ENCODE assay signal across 8 mouse cellular contexts in the genomic region with DNA sequence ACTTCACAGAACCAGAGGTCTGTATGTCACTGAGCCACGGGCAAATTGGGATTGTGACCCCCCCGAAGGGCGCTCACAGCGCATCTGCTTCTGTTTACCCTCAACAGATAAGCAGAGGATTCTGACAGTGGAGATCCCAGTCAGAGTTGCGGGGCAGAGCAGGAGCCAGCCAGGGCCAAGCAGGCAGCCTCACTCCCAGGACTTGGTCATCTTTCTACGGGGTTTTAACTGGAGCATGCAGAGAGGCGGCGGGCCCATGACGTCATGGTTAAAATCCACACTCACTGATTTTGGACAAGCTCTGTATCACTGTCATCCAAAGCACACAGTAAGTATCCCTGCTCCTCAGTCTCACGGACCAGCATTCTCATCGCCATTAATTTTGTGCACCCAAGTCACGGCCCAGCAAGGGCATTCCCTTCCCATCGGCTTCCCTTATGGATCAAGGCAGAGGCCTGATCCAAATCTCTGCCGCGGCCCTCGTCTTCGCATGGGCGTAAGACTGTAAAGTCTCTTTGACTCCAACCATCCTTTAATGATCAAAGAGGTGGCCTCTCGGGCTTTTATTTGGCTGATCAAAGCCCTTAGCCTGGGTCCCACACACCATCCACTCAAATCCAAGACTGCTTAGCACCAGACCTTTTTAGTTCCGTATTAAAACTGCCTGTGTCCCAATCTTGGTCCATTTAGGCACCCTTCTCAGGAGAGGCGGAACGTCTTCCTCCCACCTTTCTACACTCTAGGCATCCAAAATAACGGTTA. TPM values are rescaled to one million over a fixed set of nuclear protein-coding genes. Genes with fewer than 3 reads are reported as not detected.
A peak's percentile ranks its signal among the peaks of the same experiment; 100 is the strongest.
DNase-seq lines count a peak whose midpoint lies in the region; ATAC-seq and TF ChIP-seq lines count a peak whose summit lies in the region.

No protein-coding gene starts in this region.

- H3K4me3 ChIP-seq in lung, postnatal 0 days (ENCODE audit: low read depth, low read length), result peak overlapping the region; percentile 55
- H3K4me3 ChIP-seq in embryonic facial prominence, embryonic 12.5 days, result peak overlapping the region; percentile 65
- peak overlapping the region; percentile 56 for H3K4me3 ChIP-seq in intestine, embryonic 14.5 days (ENCODE audit: low read depth, low read length)
- H3K4me3 ChIP-seq in neural tube, embryonic 11.5 days (ENCODE audit: low read depth, low read length), result peak overlapping the region; percentile 57

- no peak for TF ChIP-seq EP300 in lung, postnatal 0 days (IDR thresholded peaks at IDR 0.05)

- peak overlapping the region; percentile 73 for H3K9ac ChIP-seq in lung, postnatal 0 days (replicated peaks; ENCODE audit: low read depth)
- peak overlapping the region; percentile 80 for H3K9ac ChIP-seq in embryonic facial prominence, embryonic 12.5 days
- peak overlapping the region; percentile 74 for H3K9ac ChIP-seq in intestine, embryonic 14.5 days (ENCODE audit: low read length)
- H3K9ac ChIP-seq in neural tube, embryonic 11.5 days (ENCODE audit: low read length), result peak overlapping the region; percentile 74

- no peak for DNase-seq in lung, postnatal 0 days (ENCODE audit: low spot score)
- DNase-seq in lung, postnatal 10 days, result no peak
- DNase-seq in intestine, embryonic 14.5 days (ENCODE audit: low spot score), result peak; percentile 72
- no peak for DNase-seq in neural tube, embryonic 11.5 days (ENCODE audit: low spot score)
- DNase-seq in cerebellum, postnatal 14 days, result no peak
- no peak for DNase-seq in left cerebral cortex, postnatal 36 days (ENCODE audit: low spot score in 2 of 2)

- TF ChIP-seq CTCF in lung, postnatal 0 days (IDR thresholded peaks at IDR 0.05), result no peak

- peak overlapping the region; percentile 95 for H3K4me2 ChIP-seq in lung, postnatal 0 days (replicated peaks; ENCODE audit: low read depth, low read length)
- H3K4me2 ChIP-seq in embryonic facial prominence, embryonic 12.5 days (replicated peaks), result peak overlapping the region; percentile 87
- H3K4me2 ChIP-seq in intestine, embryonic 14.5 days (ENCODE audit: low read length), result peak overlapping the region; percentile 93
- peak overlapping the region; percentile 88 for H3K4me2 ChIP-seq in neural tube, embryonic 11.5 days (ENCODE audit: low read depth)

- peaks cover 9% of the 10 kb centered on the region; the same call in 1 of the 2 replicates for H3K4me1 ChIP-seq in lung, postnatal 0 days (ENCODE audit: insufficient read depth, low read depth, low read length)
- H3K4me1 ChIP-seq in embryonic facial prominence, embryonic 12.5 days, result peaks cover 16% of the 10 kb centered on the region
- H3K4me1 ChIP-seq in intestine, embryonic 14.5 days (replicated peaks; ENCODE audit: control insufficient read depth, insufficient read depth, low read length), result peaks cover 10% of the 10 kb centered on the region
- 0 out of 2 replicates have a peak, but pooled peaks cover 2% of the 10 kb centered on the region for H3K4me1 ChIP-seq in neural tube, embryonic 11.5 days (ENCODE audit: control insufficient read depth, insufficient read depth, low read length)

- no peak overlapping the region for H3K27ac ChIP-seq in lung, postnatal 0 days (ENCODE audit: low read length)
- peak overlapping the region; percentile 83 for H3K27ac ChIP-seq in embryonic facial prominence, embryonic 12.5 days
- peak overlapping the region; percentile 80; the same call in 1 of the 2 replicates for H3K27ac ChIP-seq in intestine, embryonic 14.5 days (ENCODE audit: low read depth)
- no peak overlapping the region for H3K27ac ChIP-seq in neural tube, embryonic 11.5 days (ENCODE audit: low read depth, low read length)

- no peaks in the 10 kb centered on the region for H3K36me3 ChIP-seq in lung, postnatal 0 days (ENCODE audit: insufficient read depth, low read length)
- no peaks in the 10 kb centered on the region for H3K36me3 ChIP-seq in embryonic facial prominence, embryonic 12.5 days
- H3K36me3 ChIP-seq in intestine, embryonic 14.5 days (ENCODE audit: control insufficient read depth, insufficient read depth, low read length), result no peaks in the 10 kb centered on the region
- H3K36me3 ChIP-seq in neural tube, embryonic 11.5 days (ENCODE audit: control insufficient read depth, insufficient read depth, low read length), result no peaks in the 10 kb centered on the region

- H3K9me3 ChIP-seq in lung, postnatal 0 days (ENCODE audit: low read length), result no peaks in the 10 kb centered on the region
- H3K9me3 ChIP-seq in embryonic facial prominence, embryonic 12.5 days, result no peaks in the 10 kb centered on the region
- H3K9me3 ChIP-seq in intestine, embryonic 14.5 days (ENCODE audit: control insufficient read depth, low read length), result no peaks in the 10 kb centered on the region
- no peaks in the 10 kb centered on the region for H3K9me3 ChIP-seq in neural tube, embryonic 11.5 days (ENCODE audit: control insufficient read depth, low read length)

- H3K27me3 ChIP-seq in lung, postnatal 0 days (replicated peaks; ENCODE audit: insufficient read depth, low read length), result no peaks in the 10 kb centered on the region
- no peaks in the 10 kb centered on the region for H3K27me3 ChIP-seq in embryonic facial prominence, embryonic 12.5 days
- no peaks in the 10 kb centered on the region for H3K27me3 ChIP-seq in intestine, embryonic 14.5 days (replicated peaks; ENCODE audit: control insufficient read depth, insufficient read depth, low read length)
- H3K27me3 ChIP-seq in neural tube, embryonic 11.5 days (ENCODE audit: control insufficient read depth, insufficient read depth, low read length), result no peaks in the 10 kb centered on the region

- 42% methylated on average over 23 of the region's 23 CpGs for WGBS in lung, postnatal 0 days
- WGBS in embryonic facial prominence, embryonic 12.5 days, result 36% methylated on average over 23 of the region's 23 CpGs
- 29% methylated on average over 23 of the region's 23 CpGs for whole genome bisulfite sequencing in intestine, embryonic 14.5 days
- 30% methylated on average over 23 of the region's 23 CpGs for WGBS in neural tube, embryonic 11.5 days

- ATAC-seq in lung, postnatal 0 days, result no peak
- no peak for ATAC-seq in embryonic facial prominence, embryonic 12.5 days (ENCODE audit: insufficient number of reproducible peaks, insufficient read depth, low FRiP score, low TSS enrichment)
- no peak for ATAC-seq in intestine, embryonic 14.5 days (replicated peaks; ENCODE audit: low FRiP score, low TSS enrichment, low read depth)
- ATAC-seq in neural tube, embryonic 11.5 days (ENCODE audit: insufficient read depth, low FRiP score, low TSS enrichment), result 0 out of 2 replicates have a peak, but pooled peaks have one; percentile 7
- no peak for ATAC-seq in activated CD4-positive, CD25-positive, alpha-beta regulatory T cell, adult 4 months

- intact Hi-C loops in left cerebral cortex, postnatal 36 days (cut with DNase I), result no loop called here

RNA-seq across cellular contexts. Expression of a gene that starts 1.5 kb away (rescaled TPM):
- polyA plus RNA-seq in lung, postnatal 0 days (2015; fragmentation: Nextera tagmentation; extraction: Ambion mirVana), result 65.0 and 74.8 TPM in 2 replicates
- polyA plus RNA-seq in embryonic facial prominence, embryonic 12.5 days (2016; fragmentation: Nextera tagmentation; extraction: Ambion mirVana), result 79.6 and 82.0 TPM in 2 replicates
- polyA plus RNA-seq in intestine, embryonic 14.5 days (2014; fragmentation: Nextera tagmentation; extraction: Ambion mirVana), result 96.5 and 101 TPM in 2 replicates
- polyA plus RNA-seq in neural tube, embryonic 11.5 days (2014; fragmentation: Nextera tagmentation; extraction: Ambion mirVana), result 57.0 and 57.2 TPM in 2 replicates
- polyA plus RNA-seq in activated CD4-positive, CD25-positive, alpha-beta regulatory T cell, adult 4 months (2017; shearing (Covaris generic)), result 100 to 1,000 TPM in 1 of 2 experiments, 10 to 100 TPM in 1; 90.6 to 114 TPM
- 1 to 10 TPM; 3.8 to 4.0 TPM for total RNA-seq in left cerebral cortex, postnatal 36 days (2021)

RNA-seq across cellular contexts. Expression of a gene that starts 49.2 kb away (rescaled TPM):
- polyA plus RNA-seq in lung, postnatal 0 days (2015; fragmentation: Nextera tagmentation; extraction: Ambion mirVana), result 85.5 and 88.8 TPM in 2 replicates
- polyA plus RNA-seq in embryonic facial prominence, embryonic 12.5 days (2016; fragmentation: Nextera tagmentation; extraction: Ambion mirVana), result 29.1 and 31.8 TPM in 2 replicates
- polyA plus RNA-seq in intestine, embryonic 14.5 days (2014; fragmentation: Nextera tagmentation; extraction: Ambion mirVana), result 61.4 and 61.5 TPM in 2 replicates
- 24.1 and 25.7 TPM in 2 replicates for polyA plus RNA-seq in neural tube, embryonic 11.5 days (2014; fragmentation: Nextera tagmentation; extraction: Ambion mirVana)
- polyA plus RNA-seq in activated CD4-positive, CD25-positive, alpha-beta regulatory T cell, adult 4 months (2017; shearing (Covaris generic)), result 10 to 100 TPM; 77.1 to 88.5 TPM
- 10 to 100 TPM; 19.0 to 21.5 TPM for total RNA-seq in left cerebral cortex, postnatal 36 days (2021)

Comparison
In these comparisons a context has a peak if more than half of its experiments do, and no peak if none do; other contexts are left out.
1. H3K27ac ChIP-seq: peak in embryonic facial prominence, embryonic 12.5 days (single experiment) and intestine, embryonic 14.5 days (single experiment); none in lung, postnatal 0 days (single experiment) and neural tube, embryonic 11.5 days (single experiment).
2. Peak in every context shown above with its lines, with median percentiles within 50 percentile points of each other: H3K4me2 ChIP-seq, H3K4me3 ChIP-seq and H3K9ac ChIP-seq.